In genomic region chr14:121259332-121259731, GRCm38 (mm10) we compare ENCODE assay signal across 10 mouse cellular contexts.
A peak's percentile ranks its signal among the peaks of the same experiment; 100 is the strongest.
DNase-seq lines count a peak whose midpoint lies in the region; ATAC-seq lines count a peak whose summit lies in the region.
"Had no signal": no experiment of that assay in that cellular context is flagged by ENCODE, and none has a peak within 500 bp of the region (broad histone marks: within the 10 kb centered on the region; RNA-seq: fewer than 3 reads in every experiment).

No protein-coding gene starts in this region.

- no peaks in the 10 kb centered on the region for H3K9me3 ChIP-seq in neural tube, embryonic 11.5 days (ENCODE audit: control insufficient read depth, low read length)
- H3K9me3 ChIP-seq in hindbrain, embryonic 13.5 days = no peaks in the 10 kb centered on the region
- H3K9me3 ChIP-seq in midbrain, embryonic 13.5 days = no peaks in the 10 kb centered on the region
- H3K9me3 ChIP-seq: heart, embryonic 12.5 days; liver, embryonic 12.5 days had no signal

- no peaks in the 10 kb centered on the region for H3K27me3 ChIP-seq in neural tube, embryonic 11.5 days (ENCODE audit: control insufficient read depth, insufficient read depth, low read length)
- H3K27me3 ChIP-seq in hindbrain, embryonic 13.5 days = no peaks in the 10 kb centered on the region
- H3K27me3 ChIP-seq in midbrain, embryonic 13.5 days = no peaks in the 10 kb centered on the region
- H3K27me3 ChIP-seq: heart, embryonic 12.5 days; liver, embryonic 12.5 days had no signal

- no peak for DNase-seq in neural tube, embryonic 11.5 days (ENCODE audit: low spot score)
- no peak for DNase-seq in neural tube, embryonic 10.5 days (ENCODE audit: extremely low spot score, low spot score)
- no peak for DNase-seq in embryo, embryonic 10.5 days (ENCODE audit: low spot score)
- DNase-seq in lung, postnatal 25 days (ENCODE audit: low spot score) = no peak
- DNase-seq in cerebellum, postnatal 36 days = no peak
- DNase-seq: right cerebral cortex, postnatal 25 days had no signal

- no peak overlapping the region for H3K4me2 ChIP-seq in neural tube, embryonic 11.5 days (ENCODE audit: low read depth)
- H3K4me2 ChIP-seq in hindbrain, embryonic 13.5 days = no peak overlapping the region
- no peak overlapping the region for H3K4me2 ChIP-seq in midbrain, embryonic 13.5 days (replicated peaks)
- H3K4me2 ChIP-seq: heart, embryonic 12.5 days; liver, embryonic 12.5 days had no signal

- ATAC-seq in neural tube, embryonic 11.5 days (ENCODE audit: insufficient read depth, low FRiP score, low TSS enrichment) = peak; percentile 16; the same call in 1 of the 2 replicates
- peak; percentile 4; the same call in 1 of the 2 replicates for ATAC-seq in hindbrain, embryonic 13.5 days (ENCODE audit: low FRiP score)
- peak; percentile 40 for ATAC-seq in midbrain, embryonic 13.5 days
- ATAC-seq: liver, embryonic 12.5 days had no signal

- H3K27ac ChIP-seq in neural tube, embryonic 11.5 days (ENCODE audit: low read depth, low read length) = no peak overlapping the region
- peak overlapping the region; percentile 69 for H3K27ac ChIP-seq in hindbrain, embryonic 13.5 days
- peak overlapping the region; percentile 16; the same call in 1 of the 2 replicates for H3K27ac ChIP-seq in midbrain, embryonic 13.5 days
- H3K27ac ChIP-seq: liver, embryonic 12.5 days had no signal

- 77% methylated on average over 11 of the region's 11 CpGs for whole genome bisulfite sequencing in neural tube, embryonic 11.5 days
- 53% methylated on average over 11 of the region's 11 CpGs for WGBS in hindbrain, embryonic 13.5 days
- WGBS in midbrain, embryonic 13.5 days = 55% methylated on average over 11 of the region's 11 CpGs

- no peak overlapping the region for H3K4me3 ChIP-seq in neural tube, embryonic 11.5 days (ENCODE audit: low read depth, low read length)
- H3K4me3 ChIP-seq in hindbrain, embryonic 13.5 days = no peak overlapping the region
- no peak overlapping the region for H3K4me3 ChIP-seq in midbrain, embryonic 13.5 days (replicated peaks)
- H3K4me3 ChIP-seq: heart, embryonic 12.5 days; liver, embryonic 12.5 days had no signal

- H3K4me1 ChIP-seq in neural tube, embryonic 11.5 days (ENCODE audit: control insufficient read depth, insufficient read depth, low read length) = no peaks in the 10 kb centered on the region
- 0 out of 2 replicates have a peak, but pooled peaks cover 3% of the 10 kb centered on the region for H3K4me1 ChIP-seq in hindbrain, embryonic 13.5 days (replicated peaks)
- H3K4me1 ChIP-seq in midbrain, embryonic 13.5 days (replicated peaks) = peaks cover 6% of the 10 kb centered on the region; the same call in 1 of the 2 replicates

- no peak overlapping the region for H3K9ac ChIP-seq in neural tube, embryonic 11.5 days (ENCODE audit: low read length)
- no peak overlapping the region; the same call in 1 of the 2 replicates for H3K9ac ChIP-seq in hindbrain, embryonic 13.5 days
- no peak overlapping the region for H3K9ac ChIP-seq in midbrain, embryonic 13.5 days (replicated peaks)
- H3K9ac ChIP-seq: heart, embryonic 12.5 days; liver, embryonic 12.5 days had no signal

- H3K36me3 ChIP-seq in neural tube, embryonic 11.5 days (ENCODE audit: control insufficient read depth, insufficient read depth, low read length) = peaks cover 2% of the 10 kb centered on the region; the same call in 1 of the 2 replicates
- peaks cover 31% of the 10 kb centered on the region for H3K36me3 ChIP-seq in hindbrain, embryonic 13.5 days
- peaks cover 22% of the 10 kb centered on the region; the same call in 1 of the 2 replicates for H3K36me3 ChIP-seq in midbrain, embryonic 13.5 days
